Comparison of ENCODE assay signal across 9 mouse cellular contexts in genomic region chr15:80709593-80709992, GRCm38 (mm10). TPM values are rescaled to one million over a fixed set of nuclear protein-coding genes. Genes with fewer than 3 reads are reported as not detected.
DNase-seq lines count a peak whose midpoint lies in the region; ATAC-seq and TF ChIP-seq lines count a peak whose summit lies in the region.
"Had no signal": no experiment of that assay in that cellular context is flagged by ENCODE, and none has a peak within 500 bp of the region (broad histone marks: within the 10 kb centered on the region; RNA-seq: fewer than 3 reads in every experiment).

No protein-coding gene starts in this region.

- H3K27me3 ChIP-seq in erythroblast, embryonic 14.5 days (ENCODE audit: control insufficient read depth): peaks cover 15% of the 10 kb centered on the region
- H3K27me3 ChIP-seq: embryonic facial prominence, embryonic 12.5 days had no signal

- H3K9me3 ChIP-seq in erythroblast, embryonic 14.5 days (ENCODE audit: control insufficient read depth, low read length): no peaks in the 10 kb centered on the region
- H3K9me3 ChIP-seq: embryonic facial prominence, embryonic 12.5 days had no signal

- no peak for TF ChIP-seq CTCF in embryonic fibroblast, embryonic 13.5 days (IDR thresholded peaks at IDR 0.05; ENCODE audit: borderline replicate concordance, insufficient read depth, low read length)

- H3K4me1 ChIP-seq in erythroblast, embryonic 14.5 days (ENCODE audit: control insufficient read depth): peaks cover 40% of the 10 kb centered on the region
- peaks cover 10% of the 10 kb centered on the region for H3K4me1 ChIP-seq in embryonic fibroblast, embryonic 13.5 days (ENCODE audit: control insufficient read depth, insufficient read depth, low read length)

- H3K4me3 ChIP-seq in erythroblast, embryonic 14.5 days (replicated peaks): peak overlapping the region; percentile 91
- no peak overlapping the region for H3K4me3 ChIP-seq in embryonic fibroblast, embryonic 13.5 days (ENCODE audit: insufficient read depth, low read length)

- TF ChIP-seq POLR2A in embryonic fibroblast, embryonic 13.5 days (IDR thresholded peaks at IDR 0.05; ENCODE audit: low read depth, low read length): no peak

- peak overlapping the region; percentile 36; the same call in 1 of the 2 replicates for H3K27ac ChIP-seq in embryonic fibroblast, embryonic 13.5 days (ENCODE audit: insufficient read depth, low read length)
- H3K27ac ChIP-seq: embryonic facial prominence, embryonic 12.5 days had no signal

- no peaks in the 10 kb centered on the region for H3K36me3 ChIP-seq in erythroblast, embryonic 14.5 days (ENCODE audit: control insufficient read depth)
- H3K36me3 ChIP-seq: embryonic facial prominence, embryonic 12.5 days had no signal

- peak; percentile 33 for DNase-seq in ES-CJ7 (ENCODE audit: low read depth, low spot score)
- peak; percentile 78 for DNase-seq in heart, postnatal 4 days
- peak; percentile 51 to 53 for DNase-seq in lung, adult 18-20 months
- no peak for DNase-seq in thymus, postnatal 0 days (ENCODE audit: low spot score)
- DNase-seq in embryo, embryonic 10.5 days (ENCODE audit: low spot score): no peak

- no peak for ATAC-seq in erythroblast, adult 5-6 weeks (replicated peaks; ENCODE audit: low FRiP score, poor library complexity, severe bottlenecking)

RNA-seq across cellular contexts. Expression of gene Tnrc6b, which starts 1.5 kb away (rescaled TPM):
- 8.2 and 8.6 TPM in 2 replicates for polyA plus RNA-seq in erythroblast, embryonic 14.5 days (2012)
- total RNA-seq in erythroblast, adult 5-6 weeks (2015; ENCODE audit: low replicate concordance): 138 and 146 TPM in 2 replicates
- 214 and 245 TPM in 2 replicates for total RNA-seq in erythroblast, adult 5-6 weeks (2017; ENCODE audit: low replicate concordance)
- 36.4 and 37.0 TPM in 2 replicates for polyA plus RNA-seq in embryonic fibroblast, embryonic 13.5 days (2011; ENCODE audit: insufficient read length, low read depth, missing spikeins)
- 10 to 100 TPM; 59.5 to 60.8 TPM for total RNA-seq in heart, postnatal 4 days (2021)
- 16.2 and 23.9 TPM in 2 replicates for polyA plus RNA-seq in thymus, postnatal 0 days (2015; fragmentation: Nextera tagmentation; extraction: Ambion mirVana)

RNA-seq across cellular contexts. Expression of gene Fam83f, which starts 37.9 kb away (rescaled TPM):
- polyA plus RNA-seq in erythroblast, embryonic 14.5 days (2012): not detected in 2 replicates
- total RNA-seq in erythroblast, adult 5-6 weeks (2015; ENCODE audit: low replicate concordance): not detected in 2 replicates
- 0.98 TPM in 1 of 2 replicates, not detected in the other for total RNA-seq in erythroblast, adult 5-6 weeks (2017; ENCODE audit: low replicate concordance)
- polyA plus RNA-seq in embryonic fibroblast, embryonic 13.5 days (2011; ENCODE audit: insufficient read length, low read depth, missing spikeins): 0.17 and 0.23 TPM in 2 replicates
- total RNA-seq in heart, postnatal 4 days (2021): under 1 TPM; 0.17 to 0.23 TPM
- 5.1 and 5.4 TPM in 2 replicates for polyA plus RNA-seq in thymus, postnatal 0 days (2015; fragmentation: Nextera tagmentation; extraction: Ambion mirVana)

Comparison
In these comparisons a context has a peak if more than half of its experiments do, and no peak if none do; other contexts are left out.
1. DNase-seq: peak in ES-CJ7 (single experiment), heart, postnatal 4 days (single experiment) and lung, adult 18-20 months (2 of 2); none in thymus, postnatal 0 days (single experiment) and embryo, embryonic 10.5 days (single experiment).